Mouse (Mus musculus) bone marrow macrophage, adult 2 months (primary cell): ENCODE results near the gene Brd3os.

Source experiments
- CTCF ChIP-seq: IDR thresholded peaks from 2 replicates; pipeline ENCODE4 v1.5.1; 2012; ENCODE audit warnings: low read depth, mild to moderate bottlenecking, low read length, moderate library complexity
- POLR2A ChIP-seq: IDR thresholded peaks from 2 replicates; pipeline ENCODE4 v1.6.1; 2012; ENCODE audit warnings: mild to moderate bottlenecking, low read depth, low read length, borderline replicate concordance

DNA sequence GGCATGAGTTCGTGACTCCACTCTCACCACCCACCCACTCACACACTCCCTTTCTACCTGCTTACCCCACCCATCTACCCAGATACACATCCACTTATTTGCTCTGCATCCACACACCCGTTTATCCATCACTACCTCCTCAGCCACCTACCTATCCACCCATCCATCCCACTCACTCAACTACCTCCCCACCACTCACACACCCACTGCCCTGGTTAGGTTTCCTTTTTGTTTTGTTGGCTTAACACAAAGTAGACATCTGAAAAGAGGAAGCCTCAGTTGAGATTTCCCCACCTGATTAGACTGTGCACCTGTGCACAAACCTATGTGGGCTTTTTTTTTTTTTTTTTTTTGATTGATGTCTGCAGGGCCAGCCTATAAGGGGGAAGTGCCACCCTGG lies 9.5 kb upstream of the Brd3os start:
- TF ChIP-seq CTCF, result no peak
- TF ChIP-seq POLR2A, result no peak
